Mouse (Mus musculus) testis, adult 2 months (tissue): ENCODE data around the gene Fnbp1.

Experiments
- CTCF ChIP-seq: fragments of 200-500 bp; IDR thresholded peaks from 2 replicates; pipeline ENCODE4 v1.5.1; 2012; ENCODE audit warnings: low read depth, mild to moderate bottlenecking, inconsistent platforms, low read length, moderate library complexity; ENCODE audit not compliant: control insufficient read depth, insufficient read depth, insufficient replicate concordance
- POLR2A ChIP-seq: fragments of 200-500 bp; IDR thresholded peaks from 2 replicates; pipeline ENCODE4 v1.6.1; 2012; ENCODE audit warnings: low read depth, mild to moderate bottlenecking, inconsistent platforms, low read length, moderate library complexity; ENCODE audit not compliant: control insufficient read depth

- TF ChIP-seq CTCF (no peak), POLR2A (no peak)
Observed at GRCm38 (mm10) chr2:31069506-31069905, 72.3 kb downstream of the Fnbp1 start.
